Comparison of ENCODE assay signal across 9 mouse cellular contexts in the genomic region with DNA sequence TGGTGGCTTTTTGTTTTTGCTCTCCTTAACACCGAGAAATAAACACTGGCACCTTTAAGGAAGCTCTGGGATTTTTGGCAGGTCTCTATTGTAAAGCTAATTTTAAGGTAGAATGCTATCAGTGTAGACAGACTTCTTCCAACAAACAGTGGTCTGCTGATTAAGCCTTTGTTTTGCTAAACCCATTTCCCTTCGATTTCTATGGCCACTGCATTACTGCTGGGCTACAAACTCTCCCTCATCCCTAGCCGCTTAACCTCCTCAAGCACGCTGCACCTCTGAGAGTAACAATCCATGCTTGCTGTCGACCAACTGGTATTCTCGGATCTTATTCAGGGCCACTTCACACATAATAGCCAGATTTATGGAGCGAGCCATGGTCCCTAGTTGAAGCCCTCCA. TPM values are rescaled to one million over a fixed set of nuclear protein-coding genes. Genes with fewer than 3 reads are reported as not detected.
DNase-seq lines count a peak whose midpoint lies in the region; ATAC-seq lines count a peak whose summit lies in the region.
"Had no signal": no experiment of that assay in that cellular context is flagged by ENCODE, and none has a peak within 500 bp of the region (broad histone marks: within the 10 kb centered on the region; RNA-seq: fewer than 3 reads in every experiment).

No protein-coding gene starts in this region.

- no peaks in the 10 kb centered on the region for H3K9me3 ChIP-seq in forebrain, embryonic 12.5 days
- no peaks in the 10 kb centered on the region for H3K9me3 ChIP-seq in liver, embryonic 15.5 days (replicated peaks)

- peak overlapping the region; percentile 85 for H3K9ac ChIP-seq in forebrain, embryonic 12.5 days
- H3K9ac ChIP-seq in liver, embryonic 15.5 days: peak overlapping the region; percentile 83

- H3K27ac ChIP-seq in forebrain, embryonic 12.5 days: no peak overlapping the region
- H3K27ac ChIP-seq in liver, embryonic 15.5 days (replicated peaks): 0 out of 2 replicates have a peak overlapping the region, but pooled peaks have one; percentile 99

- H3K4me2 ChIP-seq in forebrain, embryonic 12.5 days: peak overlapping the region; percentile 92
- peak overlapping the region; percentile 96 for H3K4me2 ChIP-seq in liver, embryonic 15.5 days

- peak; percentile 37 for DNase-seq in cerebellum, adult 9-10 months
- DNase-seq in cerebellum, adult 8-10 months: no peak
- peak; percentile 26 for DNase-seq in 416B (ENCODE audit: low read depth)
- no peak for DNase-seq in layer of hippocampus, postnatal 36 days
- DNase-seq in adrenal gland, postnatal 14 days: no peak
- DNase-seq in adrenal gland, adult 8-10 months: no peak

- H3K4me3 ChIP-seq in forebrain, embryonic 12.5 days (replicated peaks): peak overlapping the region; percentile 95
- peak overlapping the region; percentile 86 for H3K4me3 ChIP-seq in liver, embryonic 15.5 days (replicated peaks)

- 9% methylated on average over 7 of the region's 7 CpGs for WGBS in forebrain, embryonic 12.5 days
- 8% methylated on average over 7 of the region's 7 CpGs for WGBS in liver, embryonic 15.5 days (ENCODE audit: insufficient replicate concordance)

- 0 out of 2 replicates have a peak, but pooled peaks cover 3% of the 10 kb centered on the region for H3K36me3 ChIP-seq in forebrain, embryonic 12.5 days (replicated peaks)
- no peaks in the 10 kb centered on the region for H3K36me3 ChIP-seq in liver, embryonic 15.5 days (replicated peaks)

- ATAC-seq in forebrain, embryonic 12.5 days (ENCODE audit: low FRiP score): no peak
- ATAC-seq in liver, embryonic 15.5 days (ENCODE audit: insufficient read depth): no peak

- peaks cover 20% of the 10 kb centered on the region for H3K4me1 ChIP-seq in forebrain, embryonic 12.5 days
- peaks cover 41% of the 10 kb centered on the region for H3K4me1 ChIP-seq in liver, embryonic 15.5 days (replicated peaks)

- no peaks in the 10 kb centered on the region for H3K27me3 ChIP-seq in forebrain, embryonic 12.5 days
- H3K27me3 ChIP-seq in liver, embryonic 15.5 days: no peaks in the 10 kb centered on the region

RNA-seq across cellular contexts. Expression of gene Oxsr1, which starts 1.3 kb away (rescaled TPM):
- 19.9 and 21.6 TPM in 2 replicates for polyA plus RNA-seq in forebrain, embryonic 12.5 days (2016; fragmentation: Nextera tagmentation; extraction: Ambion mirVana)
- 4.8 and 5.6 TPM in 2 replicates for polyA plus RNA-seq in liver, embryonic 15.5 days (2015; fragmentation: Nextera tagmentation; extraction: Ambion mirVana)
- 10 to 100 TPM; 28.2 to 31.1 TPM for total RNA-seq in layer of hippocampus, postnatal 36 days (2021)
- 33.8 and 36.5 TPM in 2 replicates for total RNA-seq in adrenal gland, postnatal 14 days (2021)
- total RNA-seq in adrenal gland, adult 8-10 months (2022): 10 to 100 TPM; 33.7 to 40.6 (median 37.8) TPM

RNA-seq across cellular contexts. Expression of gene Acaa1a, which starts 18.5 kb away (rescaled TPM):
- polyA plus RNA-seq in forebrain, embryonic 12.5 days (2016; fragmentation: Nextera tagmentation; extraction: Ambion mirVana): 73.4 and 75.9 TPM in 2 replicates
- 42.4 and 51.5 TPM in 2 replicates for polyA plus RNA-seq in liver, embryonic 15.5 days (2015; fragmentation: Nextera tagmentation; extraction: Ambion mirVana)
- total RNA-seq in layer of hippocampus, postnatal 36 days (2021): 10 to 100 TPM; 68.1 to 76.4 TPM
- 106 and 108 TPM in 2 replicates for total RNA-seq in adrenal gland, postnatal 14 days (2021)
- 100 to 1,000 TPM; 128 to 155 (median 138) TPM for total RNA-seq in adrenal gland, adult 8-10 months (2022)

RNA-seq across cellular contexts. Expression of gene Myd88, which starts 20.3 kb away (rescaled TPM):
- 5.6 and 5.9 TPM in 2 replicates for polyA plus RNA-seq in forebrain, embryonic 12.5 days (2016; fragmentation: Nextera tagmentation; extraction: Ambion mirVana)
- polyA plus RNA-seq in liver, embryonic 15.5 days (2015; fragmentation: Nextera tagmentation; extraction: Ambion mirVana): 15.3 and 17.0 TPM in 2 replicates
- total RNA-seq in layer of hippocampus, postnatal 36 days (2021): 1 to 10 TPM; 5.8 to 8.5 TPM
- total RNA-seq in adrenal gland, postnatal 14 days (2021): 26.2 and 27.3 TPM in 2 replicates
- 10 to 100 TPM; 28.2 to 43.0 (median 31.7) TPM for total RNA-seq in adrenal gland, adult 8-10 months (2022)

RNA-seq across cellular contexts. Expression of gene Xylb, which starts 36.2 kb away (rescaled TPM):
- polyA plus RNA-seq in forebrain, embryonic 12.5 days (2016; fragmentation: Nextera tagmentation; extraction: Ambion mirVana): 7.0 and 7.4 TPM in 2 replicates
- polyA plus RNA-seq in liver, embryonic 15.5 days (2015; fragmentation: Nextera tagmentation; extraction: Ambion mirVana): 3.7 and 3.8 TPM in 2 replicates
- total RNA-seq in layer of hippocampus, postnatal 36 days (2021): 1 to 10 TPM; 4.2 to 5.0 TPM
- total RNA-seq in adrenal gland, postnatal 14 days (2021): 2.0 and 10.6 TPM in 2 replicates
- total RNA-seq in adrenal gland, adult 8-10 months (2022): 1 to 10 TPM in 3 of 4 experiments, under 1 TPM in 1; 0.87 to 2.2 (median 1.5) TPM

RNA-seq across cellular contexts. Expression of gene Slc22a14, which starts 44.4 kb away (rescaled TPM):
- polyA plus RNA-seq in forebrain, embryonic 12.5 days (2016; fragmentation: Nextera tagmentation; extraction: Ambion mirVana): not detected in 2 replicates
- polyA plus RNA-seq in liver, embryonic 15.5 days (2015; fragmentation: Nextera tagmentation; extraction: Ambion mirVana): 0.07 TPM in 1 of 2 replicates, not detected in the other
- not detected for total RNA-seq in layer of hippocampus, postnatal 36 days (2021)
- 0.19 TPM in 1 of 2 replicates, not detected in the other for total RNA-seq in adrenal gland, postnatal 14 days (2021)
- not detected for total RNA-seq in adrenal gland, adult 8-10 months (2022)
- total RNA-seq: hematopoietic stem cell, adult 5-6 weeks had no signal

Comparison
In these comparisons a context has a peak if more than half of its experiments do, and no peak if none do; other contexts are left out.
1. DNase-seq: peak in cerebellum, adult 9-10 months (single experiment) and 416B (single experiment); none in cerebellum, adult 8-10 months (single experiment), layer of hippocampus, postnatal 36 days (0 of 2), adrenal gland, postnatal 14 days (single experiment) and adrenal gland, adult 8-10 months (single experiment).